Mouse (Mus musculus): ENCODE data around the gene Ifnar1. TPM values are rescaled to one million over a fixed set of nuclear protein-coding genes. Genes with fewer than 3 reads are reported as not detected.
A peak's percentile ranks its signal among the peaks of the same experiment; 100 is the strongest.

Gene Ifnar1
- polyA plus RNA-seq, 1 experiment: 32.2 TPM

GRCm38 (mm10) chr16:91546836-91547741 is 62.1 kb downstream of the Ifnar1 start, which contains the start of gene Ifngr2:
Ifngr2 (plus strand) TSS chr16:91547072.
- Histone ChIP-seq H3K4me3 (replicated peaks; ENCODE audit: insufficient read depth, low read depth, low read length) (peak within 1 kb of the TSS; percentile 81), H3K27me3 (ENCODE audit: control insufficient read depth, insufficient read depth, low read length) (no peaks in the 10 kb centered on the region), H3K27ac (ENCODE audit: insufficient read depth, low read length) (peak within 1 kb of the TSS; percentile 38), H3K4me1 (ENCODE audit: control insufficient read depth, insufficient read depth, low read length) (no peaks in the 10 kb centered on the region; the same call in 1 of the 2 replicates)
- no peak for TF ChIP-seq CTCF (IDR thresholded peaks at IDR 0.05; ENCODE audit: borderline replicate concordance, insufficient read depth, low read depth, low read length)
- TF ChIP-seq POLR2A (IDR thresholded peaks at IDR 0.05; ENCODE audit: borderline replicate concordance, insufficient read depth, low read length): 0 out of 2 replicates have a peak, but pooled peaks have one; percentile 45
- DNase-seq: peak; percentile 66 to 74
- 2% methylated on average over 56 of the region's 74 CpGs for whole genome bisulfite sequencing

DNA sequence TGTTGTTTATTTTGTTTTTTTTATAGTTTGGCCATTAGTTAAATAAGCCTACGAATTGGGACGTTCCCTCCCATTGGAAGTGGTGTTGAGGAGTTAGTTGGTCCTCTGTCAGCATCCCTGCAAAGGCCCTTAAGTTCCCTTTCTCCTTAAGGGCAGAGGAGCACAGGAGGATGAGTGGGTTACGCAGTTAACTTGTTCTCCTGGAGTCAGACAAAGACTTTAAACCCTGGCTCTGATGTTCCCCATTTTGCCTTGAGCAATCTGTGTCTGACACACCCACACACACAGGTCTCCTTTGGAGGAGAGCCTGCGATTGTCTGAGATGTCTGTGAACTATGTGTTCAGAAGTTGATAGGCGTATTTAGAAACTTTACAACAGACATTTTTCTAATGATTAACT is 62.9 kb downstream of the Ifnar1 start:
- H3K4me3 ChIP-seq (replicated peaks; ENCODE audit: insufficient read depth, low read depth, low read length): peak overlapping the region; percentile 81
- 75% methylated on average over 5 of the region's 5 CpGs for WGBS
- TF ChIP-seq POLR2A (IDR thresholded peaks at IDR 0.05; ENCODE audit: borderline replicate concordance, insufficient read depth, low read length): no peak
- TF ChIP-seq CTCF (IDR thresholded peaks at IDR 0.05; ENCODE audit: borderline replicate concordance, insufficient read depth, low read depth, low read length): no peak
- DNase-seq: no peak
- H3K27ac ChIP-seq (ENCODE audit: insufficient read depth, low read length): no peak overlapping the region
- no peaks in the 10 kb centered on the region; the same call in 1 of the 2 replicates for H3K4me1 ChIP-seq (ENCODE audit: control insufficient read depth, insufficient read depth, low read length)
- H3K27me3 ChIP-seq (ENCODE audit: control insufficient read depth, insufficient read depth, low read length): no peaks in the 10 kb centered on the region

GRCm38 (mm10) chr16:91548586-91548985 is 63.5 kb downstream of the Ifnar1 start:
- TF ChIP-seq POLR2A (IDR thresholded peaks at IDR 0.05; ENCODE audit: borderline replicate concordance, insufficient read depth, low read length): no peak
- H3K27ac ChIP-seq (ENCODE audit: insufficient read depth, low read length): no peak overlapping the region
- peak overlapping the region; percentile 9 for H3K4me3 ChIP-seq (replicated peaks; ENCODE audit: insufficient read depth, low read depth, low read length)
- 27% methylated on average over 5 of the region's 5 CpGs for WGBS
- H3K4me1 ChIP-seq (ENCODE audit: control insufficient read depth, insufficient read depth, low read length): peaks cover 4% of the 10 kb centered on the region
- DNase-seq: no peak
- H3K27me3 ChIP-seq (ENCODE audit: control insufficient read depth, insufficient read depth, low read length): no peaks in the 10 kb centered on the region

- H3K27ac ChIP-seq (ENCODE audit: insufficient read depth, low read length): no peak overlapping the region
- peak overlapping the region; percentile 33 for H3K4me3 ChIP-seq (replicated peaks; ENCODE audit: insufficient read depth, low read depth, low read length)
- DNase-seq: no peak
- H3K4me1 ChIP-seq (ENCODE audit: control insufficient read depth, insufficient read depth, low read length): peaks cover 6% of the 10 kb centered on the region
- no peak for TF ChIP-seq POLR2A (IDR thresholded peaks at IDR 0.05; ENCODE audit: borderline replicate concordance, insufficient read depth, low read length)
- TF ChIP-seq CTCF (IDR thresholded peaks at IDR 0.05; ENCODE audit: borderline replicate concordance, insufficient read depth, low read depth, low read length): no peak
- H3K27me3 ChIP-seq (ENCODE audit: control insufficient read depth, insufficient read depth, low read length): no peaks in the 10 kb centered on the region
- WGBS: 76% methylated on average over 2 of the region's 2 CpGs
Measured at GRCm38 (mm10) chr16:91548996-91549395, 64.0 kb downstream of the Ifnar1 start.

GRCm38 (mm10) chr16:91549616-91550015 is 64.6 kb downstream of the Ifnar1 start:
- 78% methylated on average over 5 of the region's 5 CpGs for WGBS
- H3K4me3 ChIP-seq (replicated peaks; ENCODE audit: insufficient read depth, low read depth, low read length): no peak overlapping the region
- H3K4me1 ChIP-seq (ENCODE audit: control insufficient read depth, insufficient read depth, low read length): peaks cover 6% of the 10 kb centered on the region
- H3K27me3 ChIP-seq (ENCODE audit: control insufficient read depth, insufficient read depth, low read length): no peaks in the 10 kb centered on the region
- no peak for TF ChIP-seq POLR2A (IDR thresholded peaks at IDR 0.05; ENCODE audit: borderline replicate concordance, insufficient read depth, low read length)
- TF ChIP-seq CTCF (IDR thresholded peaks at IDR 0.05; ENCODE audit: borderline replicate concordance, insufficient read depth, low read depth, low read length): no peak
- DNase-seq: no peak
- no peak overlapping the region for H3K27ac ChIP-seq (ENCODE audit: insufficient read depth, low read length)

DNA sequence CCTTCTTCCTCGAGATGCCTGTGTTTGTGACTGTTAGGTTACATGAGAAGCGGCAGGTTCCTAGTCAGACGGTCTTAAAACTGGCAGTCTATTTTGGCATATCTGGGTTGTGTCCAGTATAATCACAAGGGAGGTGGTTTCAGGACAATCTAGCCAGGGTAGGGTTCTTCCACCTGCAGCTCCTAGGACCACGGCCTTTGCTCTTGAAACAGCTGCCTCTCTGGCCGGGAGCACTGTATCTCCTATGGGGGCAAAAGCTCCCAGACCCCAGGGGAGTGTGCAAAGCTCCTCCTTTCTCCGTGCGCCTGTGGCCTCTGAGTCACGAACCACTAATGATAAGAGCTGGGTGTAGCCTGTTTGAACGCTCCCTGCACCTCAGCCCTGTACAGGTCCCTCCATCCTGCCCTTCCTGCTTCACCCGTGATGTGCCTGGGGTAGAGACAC is 66.1 kb downstream of the Ifnar1 start:
- no peak overlapping the region for H3K27ac ChIP-seq (ENCODE audit: insufficient read depth, low read length)
- H3K4me3 ChIP-seq (replicated peaks; ENCODE audit: insufficient read depth, low read depth, low read length): no peak overlapping the region
- WGBS: 57% methylated on average over 10 of the region's 10 CpGs
- no peaks in the 10 kb centered on the region for H3K27me3 ChIP-seq (ENCODE audit: control insufficient read depth, insufficient read depth, low read length)
- TF ChIP-seq POLR2A (IDR thresholded peaks at IDR 0.05; ENCODE audit: borderline replicate concordance, insufficient read depth, low read length) (no peak), CTCF (IDR thresholded peaks at IDR 0.05; ENCODE audit: borderline replicate concordance, insufficient read depth, low read depth, low read length) (no peak)
- no peak for DNase-seq
- H3K4me1 ChIP-seq (ENCODE audit: control insufficient read depth, insufficient read depth, low read length): peaks cover 6% of the 10 kb centered on the region

- no peak overlapping the region for H3K27ac ChIP-seq (ENCODE audit: insufficient read depth, low read length)
- H3K4me1 ChIP-seq (ENCODE audit: control insufficient read depth, insufficient read depth, low read length): peaks cover 6% of the 10 kb centered on the region
- TF ChIP-seq POLR2A (IDR thresholded peaks at IDR 0.05; ENCODE audit: borderline replicate concordance, insufficient read depth, low read length): no peak
- no peak for TF ChIP-seq CTCF (IDR thresholded peaks at IDR 0.05; ENCODE audit: borderline replicate concordance, insufficient read depth, low read depth, low read length)
- no peak for DNase-seq
- H3K4me3 ChIP-seq (replicated peaks; ENCODE audit: insufficient read depth, low read depth, low read length): no peak overlapping the region
- WGBS: 77% methylated on average over 9 of the region's 9 CpGs
- H3K27me3 ChIP-seq (ENCODE audit: control insufficient read depth, insufficient read depth, low read length): no peaks in the 10 kb centered on the region
Measured at GRCm38 (mm10) chr16:91552072-91552471, 67.0 kb downstream of the Ifnar1 start.

GRCm38 (mm10) chr16:91553625-91554024 is 68.6 kb downstream of the Ifnar1 start:
- TF ChIP-seq POLR2A (IDR thresholded peaks at IDR 0.05; ENCODE audit: borderline replicate concordance, insufficient read depth, low read length) (no peak), CTCF (IDR thresholded peaks at IDR 0.05; ENCODE audit: borderline replicate concordance, insufficient read depth, low read depth, low read length) (no peak)
- H3K4me3 ChIP-seq (replicated peaks; ENCODE audit: insufficient read depth, low read depth, low read length): peak overlapping the region; percentile 19
- no peaks in the 10 kb centered on the region for H3K27me3 ChIP-seq (ENCODE audit: control insufficient read depth, insufficient read depth, low read length)
- WGBS: 16% methylated on average over 12 of the region's 12 CpGs
- peaks cover 6% of the 10 kb centered on the region for H3K4me1 ChIP-seq (ENCODE audit: control insufficient read depth, insufficient read depth, low read length)
- no peak overlapping the region for H3K27ac ChIP-seq (ENCODE audit: insufficient read depth, low read length)
- DNase-seq: no peak

All from cerebellum, adult 2 months (tissue).